Mouse (Mus musculus): ENCODE measurements around the gene Mx1. TPM values are rescaled to one million over a fixed set of nuclear protein-coding genes. Genes with fewer than 3 reads are reported as not detected.

The Mx1 gene
- polyA plus RNA-seq, 1 experiment from 2014 or later, result 0.53 TPM

GRCm38 (mm10) chr16:97498139-97498538, 35.4 kb upstream of the Mx1 start:
- Histone ChIP-seq H3K9me3 (ENCODE audit: control insufficient read depth, low read length) (no peaks in the 10 kb centered on the region), H3K4me2 (ENCODE audit: low read depth, low read length) (no peak overlapping the region), H3K9ac (ENCODE audit: low read depth, low read length) (no peak overlapping the region), H3K36me3 (ENCODE audit: control insufficient read depth, insufficient read depth, low read length) (no peaks in the 10 kb centered on the region), H3K4me3 (ENCODE audit: low read depth, low read length) (no peak overlapping the region), H3K27ac (replicated peaks; ENCODE audit: low read depth, low read length) (no peak overlapping the region), H3K4me1 (ENCODE audit: control insufficient read depth, insufficient read depth, low read length) (no peaks in the 10 kb centered on the region), H3K27me3 (replicated peaks; ENCODE audit: control insufficient read depth, insufficient read depth, low read length) (no peaks in the 10 kb centered on the region)
- ATAC-seq (ENCODE audit: low read depth) (no peak), DNase-seq (ENCODE audit: low spot score) (no peak)
- WGBS, result 91% methylated on average over 3 of the region's 3 CpGs

- no peak for DNase-seq (ENCODE audit: low spot score)
- no peak for ATAC-seq (ENCODE audit: low read depth)
- WGBS, result 50% methylated on average over 5 of the region's 5 CpGs
Observed at GRCm38 (mm10) chr16:97497682-97498081, 35.0 kb upstream of the Mx1 start.

DNA sequence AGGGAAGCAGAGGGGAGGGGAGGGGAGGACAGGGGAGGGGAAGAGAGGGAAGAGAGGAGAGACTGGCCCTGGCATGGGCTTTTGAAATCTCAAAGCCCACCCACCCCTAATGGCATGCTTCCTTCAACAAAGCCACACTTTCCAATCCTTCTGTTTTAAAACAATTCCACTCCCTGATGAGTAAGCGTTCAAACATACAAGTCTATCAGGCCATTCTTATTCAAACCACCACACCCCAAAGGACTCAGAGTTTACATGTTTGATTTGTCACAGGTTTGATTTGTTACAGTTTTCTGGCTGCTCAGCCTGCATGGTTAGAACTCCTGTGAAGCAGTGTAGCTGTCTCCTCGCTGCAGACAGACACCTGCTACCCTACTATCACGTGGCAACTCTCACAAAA, 33.3 kb upstream of the Mx1 start:
- Histone ChIP-seq H3K4me1 (ENCODE audit: control insufficient read depth, insufficient read depth, low read length) (no peaks in the 10 kb centered on the region), H3K9ac (ENCODE audit: low read depth, low read length) (no peak overlapping the region), H3K9me3 (ENCODE audit: control insufficient read depth, low read length) (no peaks in the 10 kb centered on the region), H3K36me3 (ENCODE audit: control insufficient read depth, insufficient read depth, low read length) (no peaks in the 10 kb centered on the region), H3K27me3 (replicated peaks; ENCODE audit: control insufficient read depth, insufficient read depth, low read length) (no peaks in the 10 kb centered on the region), H3K4me2 (ENCODE audit: low read depth, low read length) (no peak overlapping the region), H3K27ac (replicated peaks; ENCODE audit: low read depth, low read length) (no peak overlapping the region), H3K4me3 (ENCODE audit: low read depth, low read length) (no peak overlapping the region)
- ATAC-seq (ENCODE audit: low read depth) (no peak), DNase-seq (ENCODE audit: low spot score) (no peak)
- 53% methylated on average over 3 of the region's 3 CpGs for WGBS

More at GRCm38 (mm10) chr16:97497682-97498081, 35.0 kb upstream of the Mx1 start:
- no peaks in the 10 kb centered on the region for H3K27me3 ChIP-seq (replicated peaks; ENCODE audit: control insufficient read depth, insufficient read depth, low read length)
- H3K36me3 ChIP-seq (ENCODE audit: control insufficient read depth, insufficient read depth, low read length), result no peaks in the 10 kb centered on the region
- no peaks in the 10 kb centered on the region for H3K4me1 ChIP-seq (ENCODE audit: control insufficient read depth, insufficient read depth, low read length)
- H3K27ac ChIP-seq (replicated peaks; ENCODE audit: low read depth, low read length), result no peak overlapping the region
- H3K4me2 ChIP-seq (ENCODE audit: low read depth, low read length), result no peak overlapping the region
- H3K9me3 ChIP-seq (ENCODE audit: control insufficient read depth, low read length), result no peaks in the 10 kb centered on the region
- no peak overlapping the region for H3K4me3 ChIP-seq (ENCODE audit: low read depth, low read length)
- no peak overlapping the region for H3K9ac ChIP-seq (ENCODE audit: low read depth, low read length)

- ATAC-seq (ENCODE audit: low read depth) (no peak), DNase-seq (ENCODE audit: low spot score) (no peak)
- Histone ChIP-seq H3K4me3 (ENCODE audit: low read depth, low read length) (no peak overlapping the region), H3K4me2 (ENCODE audit: low read depth, low read length) (no peak overlapping the region), H3K27me3 (replicated peaks; ENCODE audit: control insufficient read depth, insufficient read depth, low read length) (no peaks in the 10 kb centered on the region), H3K27ac (replicated peaks; ENCODE audit: low read depth, low read length) (no peak overlapping the region), H3K9ac (ENCODE audit: low read depth, low read length) (no peak overlapping the region), H3K4me1 (ENCODE audit: control insufficient read depth, insufficient read depth, low read length) (no peaks in the 10 kb centered on the region), H3K9me3 (ENCODE audit: control insufficient read depth, low read length) (no peaks in the 10 kb centered on the region), H3K36me3 (ENCODE audit: control insufficient read depth, insufficient read depth, low read length) (no peaks in the 10 kb centered on the region)
- WGBS, result 64% methylated on average over 1 of the region's 1 CpGs
Observed at GRCm38 (mm10) chr16:97492369-97492768, 29.7 kb upstream of the Mx1 start.

GRCm38 (mm10) chr16:97478655-97479054, 15.9 kb upstream of the Mx1 start:
- WGBS, result 71% methylated on average over 2 of the region's 2 CpGs
- H3K4me3 ChIP-seq (ENCODE audit: low read depth, low read length), result no peak overlapping the region
- no peaks in the 10 kb centered on the region for H3K4me1 ChIP-seq (ENCODE audit: control insufficient read depth, insufficient read depth, low read length)
- DNase-seq (ENCODE audit: low spot score) (no peak), ATAC-seq (ENCODE audit: low read depth) (no peak)
- H3K9ac ChIP-seq (ENCODE audit: low read depth, low read length), result no peak overlapping the region
- no peak overlapping the region for H3K4me2 ChIP-seq (ENCODE audit: low read depth, low read length)
- H3K27ac ChIP-seq (replicated peaks; ENCODE audit: low read depth, low read length), result no peak overlapping the region
- H3K27me3 ChIP-seq (replicated peaks; ENCODE audit: control insufficient read depth, insufficient read depth, low read length), result no peaks in the 10 kb centered on the region
- no peaks in the 10 kb centered on the region for H3K36me3 ChIP-seq (ENCODE audit: control insufficient read depth, insufficient read depth, low read length)
- no peaks in the 10 kb centered on the region for H3K9me3 ChIP-seq (ENCODE audit: control insufficient read depth, low read length)

DNA sequence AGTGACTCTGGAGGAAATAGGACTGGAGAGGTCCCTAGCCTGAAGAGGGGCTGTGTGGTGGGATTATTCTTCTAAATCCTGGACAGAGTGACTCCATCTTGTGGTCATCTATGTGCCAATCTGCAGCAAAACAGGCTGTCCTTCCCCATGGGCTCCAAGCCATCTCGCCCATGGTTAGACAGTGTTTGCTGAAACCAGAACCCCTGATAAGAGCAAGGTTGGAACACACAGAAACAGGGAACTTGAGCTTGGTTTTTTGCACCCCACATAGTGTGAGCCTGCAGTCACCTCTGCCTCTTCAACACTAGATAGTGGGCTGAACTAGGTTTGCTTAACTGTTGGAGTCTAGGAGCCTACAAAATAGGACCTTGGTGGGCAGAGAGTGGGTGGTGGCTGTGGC, 13.8 kb upstream of the Mx1 start:
- Histone ChIP-seq H3K36me3 (ENCODE audit: control insufficient read depth, insufficient read depth, low read length) (no peaks in the 10 kb centered on the region), H3K4me3 (ENCODE audit: low read depth, low read length) (no peak overlapping the region), H3K9me3 (ENCODE audit: control insufficient read depth, low read length) (no peaks in the 10 kb centered on the region), H3K9ac (ENCODE audit: low read depth, low read length) (no peak overlapping the region), H3K27ac (replicated peaks; ENCODE audit: low read depth, low read length) (no peak overlapping the region), H3K4me1 (ENCODE audit: control insufficient read depth, insufficient read depth, low read length) (no peaks in the 10 kb centered on the region), H3K4me2 (ENCODE audit: low read depth, low read length) (no peak overlapping the region), H3K27me3 (replicated peaks; ENCODE audit: control insufficient read depth, insufficient read depth, low read length) (no peaks in the 10 kb centered on the region)
- DNase-seq (ENCODE audit: low spot score), result no peak
- no peak for ATAC-seq (ENCODE audit: low read depth)
- 75% methylated on average over 1 of the region's 1 CpGs for WGBS

GRCm38 (mm10) chr16:97475581-97475980, 12.9 kb upstream of the Mx1 start:
- Histone ChIP-seq H3K4me2 (ENCODE audit: low read depth, low read length) (no peak overlapping the region), H3K9ac (ENCODE audit: low read depth, low read length) (no peak overlapping the region), H3K36me3 (ENCODE audit: control insufficient read depth, insufficient read depth, low read length) (no peaks in the 10 kb centered on the region), H3K4me3 (ENCODE audit: low read depth, low read length) (no peak overlapping the region), H3K27me3 (replicated peaks; ENCODE audit: control insufficient read depth, insufficient read depth, low read length) (no peaks in the 10 kb centered on the region), H3K9me3 (ENCODE audit: control insufficient read depth, low read length) (no peaks in the 10 kb centered on the region), H3K27ac (replicated peaks; ENCODE audit: low read depth, low read length) (no peak overlapping the region), H3K4me1 (ENCODE audit: control insufficient read depth, insufficient read depth, low read length) (no peaks in the 10 kb centered on the region)
- DNase-seq (ENCODE audit: low spot score) (no peak), ATAC-seq (ENCODE audit: low read depth) (no peak)
- 92% methylated on average over 3 of the region's 3 CpGs for WGBS

GRCm38 (mm10) chr16:97474671-97475070, 12.0 kb upstream of the Mx1 start:
- Histone ChIP-seq H3K27me3 (replicated peaks; ENCODE audit: control insufficient read depth, insufficient read depth, low read length) (no peaks in the 10 kb centered on the region), H3K36me3 (ENCODE audit: control insufficient read depth, insufficient read depth, low read length) (no peaks in the 10 kb centered on the region), H3K9me3 (ENCODE audit: control insufficient read depth, low read length) (no peaks in the 10 kb centered on the region), H3K4me1 (ENCODE audit: control insufficient read depth, insufficient read depth, low read length) (no peaks in the 10 kb centered on the region), H3K4me2 (ENCODE audit: low read depth, low read length) (no peak overlapping the region), H3K27ac (replicated peaks; ENCODE audit: low read depth, low read length) (no peak overlapping the region), H3K4me3 (ENCODE audit: low read depth, low read length) (no peak overlapping the region), H3K9ac (ENCODE audit: low read depth, low read length) (no peak overlapping the region)
- no peak for DNase-seq (ENCODE audit: low spot score)
- ATAC-seq (ENCODE audit: low read depth), result no peak
- WGBS, result 73% methylated on average over 2 of the region's 2 CpGs

DNA sequence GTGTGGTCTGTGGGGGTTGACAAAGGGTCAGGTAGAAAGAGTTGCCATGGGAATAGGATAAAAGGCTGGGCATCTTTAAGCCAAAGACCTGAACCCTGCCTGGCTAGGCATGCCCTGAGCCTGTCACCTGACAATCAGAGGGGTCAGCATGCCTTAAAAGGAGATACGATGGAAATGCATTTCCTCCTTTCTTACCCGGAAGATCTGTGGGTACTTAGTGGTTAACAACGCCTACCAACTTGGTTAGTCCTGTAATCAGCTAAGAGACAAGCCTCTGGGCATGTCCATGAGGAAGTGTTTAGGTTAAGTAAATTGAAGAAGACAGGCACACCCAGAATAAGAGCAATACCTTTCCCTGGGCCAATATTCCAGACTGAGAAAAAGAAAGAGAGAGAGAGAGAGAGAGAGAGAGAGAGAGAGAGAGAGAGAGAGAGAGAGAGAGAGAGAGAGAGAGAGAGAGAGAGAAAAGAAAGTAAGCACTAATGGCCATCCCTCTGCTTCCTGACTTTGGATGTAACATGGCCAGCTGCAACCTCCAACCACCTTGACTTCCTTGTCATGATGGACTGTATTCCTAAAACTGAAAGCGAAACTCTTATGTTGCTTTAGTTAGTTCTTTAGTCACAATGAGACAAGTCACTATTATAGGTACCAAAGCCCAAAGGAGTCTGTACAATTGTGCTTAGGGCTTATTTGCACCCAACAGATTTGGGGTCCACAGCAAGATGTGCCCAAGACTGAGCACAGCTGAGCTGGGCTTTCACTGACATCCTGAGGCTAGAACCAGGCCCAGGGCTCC, 5.5 kb upstream of the Mx1 start:
- H3K27ac ChIP-seq (replicated peaks; ENCODE audit: low read depth, low read length), result no peak overlapping the region
- H3K9me3 ChIP-seq (ENCODE audit: control insufficient read depth, low read length), result no peaks in the 10 kb centered on the region
- no peaks in the 10 kb centered on the region for H3K27me3 ChIP-seq (replicated peaks; ENCODE audit: control insufficient read depth, insufficient read depth, low read length)
- WGBS, result 66% methylated on average over 4 of the region's 4 CpGs
- H3K36me3 ChIP-seq (ENCODE audit: control insufficient read depth, insufficient read depth, low read length), result no peaks in the 10 kb centered on the region
- no peak for DNase-seq (ENCODE audit: low spot score)
- no peak for ATAC-seq (ENCODE audit: low read depth)
- H3K4me1 ChIP-seq (ENCODE audit: control insufficient read depth, insufficient read depth, low read length), result no peaks in the 10 kb centered on the region
- no peak overlapping the region for H3K9ac ChIP-seq (ENCODE audit: low read depth, low read length)
- H3K4me2 ChIP-seq (ENCODE audit: low read depth, low read length), result no peak overlapping the region
- H3K4me3 ChIP-seq (ENCODE audit: low read depth, low read length), result no peak overlapping the region

All from embryonic facial prominence, embryonic 14.5 days (tissue).